Mouse (Mus musculus): ENCODE data around the gene Ppfia1. TPM values are rescaled to one million over a fixed set of nuclear protein-coding genes. Genes with fewer than 3 reads are reported as not detected.

Ppfia1 gene
- polyA plus RNA-seq, 1 experiment from 2014 or later = 38.1 TPM

- Histone ChIP-seq H3K36me3 (ENCODE audit: control insufficient read depth, insufficient read depth, low read length) (peaks cover 6% of the 10 kb centered on the region; the same call in 1 of the 2 replicates), H3K4me1 (replicated peaks; ENCODE audit: control insufficient read depth, insufficient read depth, low read length) (no peaks in the 10 kb centered on the region), H3K27me3 (ENCODE audit: control insufficient read depth, insufficient read depth, low read length) (no peaks in the 10 kb centered on the region), H3K9ac (ENCODE audit: low read depth, low read length) (no peak overlapping the region), H3K4me3 (ENCODE audit: low read depth, low read length) (no peak overlapping the region), H3K27ac (ENCODE audit: low read depth, low read length) (no peak overlapping the region), H3K9me3 (ENCODE audit: control insufficient read depth, low read length) (no peaks in the 10 kb centered on the region), H3K4me2 (replicated peaks; ENCODE audit: low read depth, low read length) (no peak overlapping the region)
- DNase-seq (ENCODE audit: low spot score) (no peak), ATAC-seq (ENCODE audit: low FRiP score) (no peak)
These were observed 73.2 kb downstream of the Ppfia1 start for GRCm38 (mm10) chr7:144480314-144480713.

GRCm38 (mm10) chr7:144479569-144479968 is 74.0 kb downstream of the Ppfia1 start:
- Histone ChIP-seq H3K9ac (ENCODE audit: low read depth, low read length) (no peak overlapping the region), H3K4me2 (replicated peaks; ENCODE audit: low read depth, low read length) (no peak overlapping the region), H3K27me3 (ENCODE audit: control insufficient read depth, insufficient read depth, low read length) (no peaks in the 10 kb centered on the region), H3K36me3 (ENCODE audit: control insufficient read depth, insufficient read depth, low read length) (peaks cover 6% of the 10 kb centered on the region; the same call in 1 of the 2 replicates), H3K4me3 (ENCODE audit: low read depth, low read length) (no peak overlapping the region), H3K9me3 (ENCODE audit: control insufficient read depth, low read length) (no peaks in the 10 kb centered on the region), H3K4me1 (replicated peaks; ENCODE audit: control insufficient read depth, insufficient read depth, low read length) (no peaks in the 10 kb centered on the region), H3K27ac (ENCODE audit: low read depth, low read length) (no peak overlapping the region)
- ATAC-seq (ENCODE audit: low FRiP score) (no peak), DNase-seq (ENCODE audit: low spot score) (no peak)
- WGBS = 95% methylated on average over 1 of the region's 1 CpGs

- Histone ChIP-seq H3K27ac (ENCODE audit: low read depth, low read length) (no peak overlapping the region), H3K9ac (ENCODE audit: low read depth, low read length) (no peak overlapping the region), H3K9me3 (ENCODE audit: control insufficient read depth, low read length) (no peaks in the 10 kb centered on the region), H3K36me3 (ENCODE audit: control insufficient read depth, insufficient read depth, low read length) (peaks cover 6% of the 10 kb centered on the region; the same call in 1 of the 2 replicates), H3K4me3 (ENCODE audit: low read depth, low read length) (no peak overlapping the region), H3K4me1 (replicated peaks; ENCODE audit: control insufficient read depth, insufficient read depth, low read length) (no peaks in the 10 kb centered on the region), H3K27me3 (ENCODE audit: control insufficient read depth, insufficient read depth, low read length) (no peaks in the 10 kb centered on the region), H3K4me2 (replicated peaks; ENCODE audit: low read depth, low read length) (no peak overlapping the region)
- WGBS = 84% methylated on average over 3 of the region's 3 CpGs
- DNase-seq (ENCODE audit: low spot score) = no peak
- no peak for ATAC-seq (ENCODE audit: low FRiP score)
These were observed 77.8 kb downstream of the Ppfia1 start for GRCm38 (mm10) chr7:144475741-144476140.

GRCm38 (mm10) chr7:144473486-144473885 is 80.0 kb downstream of the Ppfia1 start:
- Histone ChIP-seq H3K4me3 (ENCODE audit: low read depth, low read length) (no peak overlapping the region), H3K9me3 (ENCODE audit: control insufficient read depth, low read length) (no peaks in the 10 kb centered on the region), H3K36me3 (ENCODE audit: control insufficient read depth, insufficient read depth, low read length) (no peaks in the 10 kb centered on the region; the same call in 1 of the 2 replicates), H3K27me3 (ENCODE audit: control insufficient read depth, insufficient read depth, low read length) (no peaks in the 10 kb centered on the region), H3K27ac (ENCODE audit: low read depth, low read length) (no peak overlapping the region), H3K9ac (ENCODE audit: low read depth, low read length) (no peak overlapping the region), H3K4me1 (replicated peaks; ENCODE audit: control insufficient read depth, insufficient read depth, low read length) (peaks cover 7% of the 10 kb centered on the region; the same call in 1 of the 2 replicates), H3K4me2 (replicated peaks; ENCODE audit: low read depth, low read length) (no peak overlapping the region)
- no peak for DNase-seq (ENCODE audit: low spot score)
- WGBS = 75% methylated on average over 4 of the region's 4 CpGs
- no peak for ATAC-seq (ENCODE audit: low FRiP score)

GRCm38 (mm10) chr7:144471103-144471502 is 82.4 kb downstream of the Ppfia1 start:
- ATAC-seq (ENCODE audit: low FRiP score) (no peak), DNase-seq (ENCODE audit: low spot score) (no peak)
- 86% methylated on average over 2 of the region's 2 CpGs for WGBS
- Histone ChIP-seq H3K9me3 (ENCODE audit: control insufficient read depth, low read length) (no peaks in the 10 kb centered on the region), H3K4me2 (replicated peaks; ENCODE audit: low read depth, low read length) (peak overlapping the region; percentile 84), H3K27me3 (ENCODE audit: control insufficient read depth, insufficient read depth, low read length) (no peaks in the 10 kb centered on the region), H3K4me3 (ENCODE audit: low read depth, low read length) (peak overlapping the region; percentile 75), H3K9ac (ENCODE audit: low read depth, low read length) (peak overlapping the region; percentile 88), H3K4me1 (replicated peaks; ENCODE audit: control insufficient read depth, insufficient read depth, low read length) (peaks cover 7% of the 10 kb centered on the region; the same call in 1 of the 2 replicates), H3K36me3 (ENCODE audit: control insufficient read depth, insufficient read depth, low read length) (no peaks in the 10 kb centered on the region), H3K27ac (ENCODE audit: low read depth, low read length) (peak overlapping the region; percentile 17; the same call in 1 of the 2 replicates)

- peak within 1 kb of the TSS; percentile 88 for H3K9ac ChIP-seq (ENCODE audit: low read depth, low read length)
- ATAC-seq (ENCODE audit: low FRiP score) (peak; percentile 95), DNase-seq (ENCODE audit: low spot score) (peak; percentile 96)
- under 1% methylated on average over 30 of the region's 30 CpGs for WGBS
- no peaks in the 10 kb centered on the region for H3K9me3 ChIP-seq (ENCODE audit: control insufficient read depth, low read length)
- H3K36me3 ChIP-seq (ENCODE audit: control insufficient read depth, insufficient read depth, low read length) = no peaks in the 10 kb centered on the region
- H3K4me1 ChIP-seq (replicated peaks; ENCODE audit: control insufficient read depth, insufficient read depth, low read length) = peaks cover 7% of the 10 kb centered on the region; the same call in 1 of the 2 replicates
- peak within 1 kb of the TSS; percentile 84 for H3K4me2 ChIP-seq (replicated peaks; ENCODE audit: low read depth, low read length)
- peak within 1 kb of the TSS; percentile 75 for H3K4me3 ChIP-seq (ENCODE audit: low read depth, low read length)
- H3K27ac ChIP-seq (ENCODE audit: low read depth, low read length) = peak within 1 kb of the TSS; percentile 17; the same call in 1 of the 2 replicates
- no peaks in the 10 kb centered on the region for H3K27me3 ChIP-seq (ENCODE audit: control insufficient read depth, insufficient read depth, low read length)
These were observed 82.9 kb downstream of the Ppfia1 start, which contains the start of gene Cttn for GRCm38 (mm10) chr7:144470545-144471059. Gene Cttn, minus strand, starts transcription at chr7:144471009.

- Histone ChIP-seq H3K4me1 (replicated peaks; ENCODE audit: control insufficient read depth, insufficient read depth, low read length) (peaks cover 7% of the 10 kb centered on the region; the same call in 1 of the 2 replicates), H3K4me3 (ENCODE audit: low read depth, low read length) (peak overlapping the region; percentile 75), H3K36me3 (ENCODE audit: control insufficient read depth, insufficient read depth, low read length) (peaks cover 3% of the 10 kb centered on the region; the same call in 1 of the 2 replicates), H3K27ac (ENCODE audit: low read depth, low read length) (peak overlapping the region; percentile 17; the same call in 1 of the 2 replicates), H3K9ac (ENCODE audit: low read depth, low read length) (peak overlapping the region; percentile 88), H3K27me3 (ENCODE audit: control insufficient read depth, insufficient read depth, low read length) (no peaks in the 10 kb centered on the region), H3K4me2 (replicated peaks; ENCODE audit: low read depth, low read length) (peak overlapping the region; percentile 84), H3K9me3 (ENCODE audit: control insufficient read depth, low read length) (no peaks in the 10 kb centered on the region)
- DNase-seq (ENCODE audit: low spot score) = peak; percentile 36
- peak; percentile 50 for ATAC-seq (ENCODE audit: low FRiP score)
- 3% methylated on average over 30 of the region's 31 CpGs for WGBS
These were observed 83.5 kb downstream of the Ppfia1 start for GRCm38 (mm10) chr7:144469908-144470544.

GRCm38 (mm10) chr7:144469181-144469641 is 84.3 kb downstream of the Ppfia1 start:
- WGBS = 20% methylated on average over 4 of the region's 4 CpGs
- DNase-seq (ENCODE audit: low spot score) = peak; percentile 17
- Histone ChIP-seq H3K36me3 (ENCODE audit: control insufficient read depth, insufficient read depth, low read length) (peaks cover 3% of the 10 kb centered on the region; the same call in 1 of the 2 replicates), H3K4me1 (replicated peaks; ENCODE audit: control insufficient read depth, insufficient read depth, low read length) (peaks cover 7% of the 10 kb centered on the region; the same call in 1 of the 2 replicates), H3K9ac (ENCODE audit: low read depth, low read length) (peak overlapping the region; percentile 88), H3K9me3 (ENCODE audit: control insufficient read depth, low read length) (no peaks in the 10 kb centered on the region), H3K4me2 (replicated peaks; ENCODE audit: low read depth, low read length) (peak overlapping the region; percentile 84), H3K27ac (ENCODE audit: low read depth, low read length) (no peak overlapping the region), H3K27me3 (ENCODE audit: control insufficient read depth, insufficient read depth, low read length) (no peaks in the 10 kb centered on the region), H3K4me3 (ENCODE audit: low read depth, low read length) (peak overlapping the region; percentile 75)
- no peak for ATAC-seq (ENCODE audit: low FRiP score)
